Mouse (Mus musculus): ENCODE results near the gene Lca5. TPM values are rescaled to one million over a fixed set of nuclear protein-coding genes. Genes with fewer than 3 reads are reported as not detected.

The Lca5 gene
- polyA plus RNA-seq, 1 experiment from 2014 or later = 9.6 TPM

- 51% methylated on average over 5 of the region's 5 CpGs for WGBS
- Histone ChIP-seq H3K9ac (ENCODE audit: low read length) (no peak overlapping the region), H3K9me3 (replicated peaks; ENCODE audit: control insufficient read depth, low read length) (no peaks in the 10 kb centered on the region), H3K4me1 (ENCODE audit: control insufficient read depth, insufficient read depth, low read length) (peaks cover 18% of the 10 kb centered on the region), H3K27me3 (ENCODE audit: control insufficient read depth, insufficient read depth, low read length) (no peaks in the 10 kb centered on the region), H3K4me3 (ENCODE audit: low read length) (no peak overlapping the region), H3K27ac (ENCODE audit: low read length) (peak overlapping the region; percentile 16; the same call in 1 of the 2 replicates), H3K36me3 (ENCODE audit: control insufficient read depth, insufficient read depth) (no peaks in the 10 kb centered on the region), H3K4me2 (ENCODE audit: low read depth, low read length) (no peak overlapping the region)
- ATAC-seq (replicated peaks; ENCODE audit: extremely low read depth, insufficient read depth, low FRiP score) = no peak
Observed at GRCm38 (mm10) chr9:83351171-83351570, 89.8 kb downstream of the Lca5 start.

DNA sequence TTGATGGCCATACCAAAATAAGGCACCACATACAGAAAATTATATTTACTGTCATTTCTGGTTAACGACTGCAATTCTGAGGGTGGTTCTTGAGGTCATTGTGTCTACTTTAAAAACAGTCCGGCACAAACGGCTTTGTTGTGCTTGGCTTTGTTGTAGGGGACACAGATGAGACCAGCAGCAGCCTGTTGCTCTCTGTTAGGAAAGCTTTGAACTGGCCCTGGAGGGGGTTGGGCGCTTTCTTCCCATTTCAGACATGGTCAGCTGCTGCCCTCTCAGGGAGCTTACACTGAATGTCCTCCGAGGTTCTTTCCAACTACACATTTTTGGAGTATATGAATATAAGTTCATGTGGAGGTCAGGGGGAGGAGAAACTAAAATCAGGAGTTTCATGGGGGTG lies 90.3 kb downstream of the Lca5 start:
- H3K4me3 ChIP-seq (ENCODE audit: low read length) = no peak overlapping the region
- H3K4me2 ChIP-seq (ENCODE audit: low read depth, low read length) = no peak overlapping the region
- 26% methylated on average over 5 of the region's 5 CpGs for WGBS
- H3K27ac ChIP-seq (ENCODE audit: low read length) = 0 out of 2 replicates have a peak overlapping the region, but pooled peaks have one; percentile 18
- no peak overlapping the region for H3K9ac ChIP-seq (ENCODE audit: low read length)
- no peaks in the 10 kb centered on the region for H3K9me3 ChIP-seq (replicated peaks; ENCODE audit: control insufficient read depth, low read length)
- no peaks in the 10 kb centered on the region for H3K27me3 ChIP-seq (ENCODE audit: control insufficient read depth, insufficient read depth, low read length)
- ATAC-seq (replicated peaks; ENCODE audit: extremely low read depth, insufficient read depth, low FRiP score) = peak; percentile 73
- peaks cover 18% of the 10 kb centered on the region for H3K4me1 ChIP-seq (ENCODE audit: control insufficient read depth, insufficient read depth, low read length)
- no peaks in the 10 kb centered on the region for H3K36me3 ChIP-seq (ENCODE audit: control insufficient read depth, insufficient read depth)

DNA sequence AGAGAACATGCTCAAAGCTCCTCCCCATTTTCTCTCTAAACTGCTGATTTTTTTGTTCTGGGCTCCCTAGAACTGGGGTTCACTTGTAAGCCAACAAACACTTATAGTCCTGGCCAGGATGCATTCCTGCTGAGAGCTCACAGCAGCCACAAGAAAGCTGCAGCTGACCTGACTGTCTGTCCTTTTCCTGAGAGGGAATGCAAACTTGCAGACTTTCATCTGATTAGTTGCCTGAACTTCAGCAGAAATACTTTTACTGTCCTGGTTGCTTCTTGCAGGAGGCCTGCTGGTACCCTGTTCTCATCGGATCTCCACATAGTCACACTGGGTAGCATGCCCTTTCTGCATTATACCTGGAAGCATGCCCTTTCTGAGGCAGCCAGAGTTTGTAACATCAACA lies 91.0 kb downstream of the Lca5 start:
- peak overlapping the region; percentile 29; the same call in 1 of the 2 replicates for H3K27ac ChIP-seq (ENCODE audit: low read length)
- 14% methylated on average over 1 of the region's 1 CpGs for WGBS
- H3K27me3 ChIP-seq (ENCODE audit: control insufficient read depth, insufficient read depth, low read length) = no peaks in the 10 kb centered on the region
- no peak for ATAC-seq (replicated peaks; ENCODE audit: extremely low read depth, insufficient read depth, low FRiP score)
- H3K9ac ChIP-seq (ENCODE audit: low read length) = no peak overlapping the region
- no peak overlapping the region for H3K4me2 ChIP-seq (ENCODE audit: low read depth, low read length)
- H3K36me3 ChIP-seq (ENCODE audit: control insufficient read depth, insufficient read depth) = no peaks in the 10 kb centered on the region
- no peak overlapping the region for H3K4me3 ChIP-seq (ENCODE audit: low read length)
- no peaks in the 10 kb centered on the region for H3K9me3 ChIP-seq (replicated peaks; ENCODE audit: control insufficient read depth, low read length)
- H3K4me1 ChIP-seq (ENCODE audit: control insufficient read depth, insufficient read depth, low read length) = peaks cover 18% of the 10 kb centered on the region

DNA sequence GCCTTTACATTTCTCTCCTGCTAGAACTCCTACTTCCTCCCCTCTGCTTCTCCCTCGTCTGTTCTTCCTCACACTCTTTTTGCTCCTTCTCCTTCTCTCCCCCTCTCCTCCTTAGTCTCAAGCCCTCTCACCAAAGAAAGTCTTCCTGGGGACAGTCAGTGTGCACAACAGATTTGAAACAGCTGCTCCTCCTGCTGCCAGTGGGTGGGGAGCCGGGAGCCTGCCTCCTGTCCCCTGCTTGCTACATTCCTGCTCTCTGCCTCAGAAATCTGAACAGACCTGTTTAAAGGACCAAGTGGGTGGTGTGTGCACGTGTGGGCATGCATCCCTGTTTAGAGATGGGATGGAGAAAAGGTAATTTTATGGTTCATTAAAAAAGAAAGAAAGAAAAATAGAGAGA lies 91.4 kb downstream of the Lca5 start:
- no peak overlapping the region for H3K9ac ChIP-seq (ENCODE audit: low read length)
- WGBS = 29% methylated on average over 3 of the region's 3 CpGs
- ATAC-seq (replicated peaks; ENCODE audit: extremely low read depth, insufficient read depth, low FRiP score) = no peak
- no peaks in the 10 kb centered on the region for H3K27me3 ChIP-seq (ENCODE audit: control insufficient read depth, insufficient read depth, low read length)
- no peaks in the 10 kb centered on the region for H3K9me3 ChIP-seq (replicated peaks; ENCODE audit: control insufficient read depth, low read length)
- H3K4me3 ChIP-seq (ENCODE audit: low read length) = no peak overlapping the region
- H3K4me1 ChIP-seq (ENCODE audit: control insufficient read depth, insufficient read depth, low read length) = peaks cover 18% of the 10 kb centered on the region
- no peak overlapping the region for H3K4me2 ChIP-seq (ENCODE audit: low read depth, low read length)
- H3K27ac ChIP-seq (ENCODE audit: low read length) = peak overlapping the region; percentile 21
- H3K36me3 ChIP-seq (ENCODE audit: control insufficient read depth, insufficient read depth) = no peaks in the 10 kb centered on the region

DNA sequence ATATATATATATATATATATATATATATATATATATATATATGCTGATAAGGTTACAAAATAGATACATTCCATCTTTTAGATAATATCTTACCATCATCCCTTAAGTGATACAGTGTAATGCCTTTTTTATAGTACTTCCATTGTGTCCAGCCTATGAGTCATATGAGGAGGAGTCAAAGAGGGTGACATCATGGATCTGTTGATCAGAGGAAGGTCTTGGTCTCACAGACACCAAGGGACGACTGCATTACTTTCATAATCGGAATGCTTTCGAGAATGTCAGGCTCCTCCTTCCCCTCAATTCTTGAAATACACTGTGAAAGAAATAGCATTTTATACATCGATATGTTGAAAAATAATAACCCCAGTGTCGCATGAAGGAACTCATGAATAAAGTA lies 93.4 kb downstream of the Lca5 start:
- Histone ChIP-seq H3K9me3 (replicated peaks; ENCODE audit: control insufficient read depth, low read length) (no peaks in the 10 kb centered on the region), H3K27me3 (ENCODE audit: control insufficient read depth, insufficient read depth, low read length) (no peaks in the 10 kb centered on the region), H3K36me3 (ENCODE audit: control insufficient read depth, insufficient read depth) (no peaks in the 10 kb centered on the region), H3K9ac (ENCODE audit: low read length) (no peak overlapping the region), H3K27ac (ENCODE audit: low read length) (no peak overlapping the region), H3K4me3 (ENCODE audit: low read length) (no peak overlapping the region), H3K4me1 (ENCODE audit: control insufficient read depth, insufficient read depth, low read length) (peaks cover 18% of the 10 kb centered on the region), H3K4me2 (ENCODE audit: low read depth, low read length) (no peak overlapping the region)
- 82% methylated on average over 5 of the region's 5 CpGs for WGBS
- no peak for ATAC-seq (replicated peaks; ENCODE audit: extremely low read depth, insufficient read depth, low FRiP score)

GRCm38 (mm10) chr9:83342491-83343370 lies 98.2 kb downstream of the Lca5 start:
- ATAC-seq (replicated peaks; ENCODE audit: extremely low read depth, insufficient read depth, low FRiP score) = no peak
- Histone ChIP-seq H3K27me3 (ENCODE audit: control insufficient read depth, insufficient read depth, low read length) (no peaks in the 10 kb centered on the region), H3K4me3 (ENCODE audit: low read length) (no peak overlapping the region), H3K4me2 (ENCODE audit: low read depth, low read length) (no peak overlapping the region), H3K9me3 (replicated peaks; ENCODE audit: control insufficient read depth, low read length) (no peaks in the 10 kb centered on the region), H3K27ac (ENCODE audit: low read length) (no peak overlapping the region), H3K4me1 (ENCODE audit: control insufficient read depth, insufficient read depth, low read length) (no peaks in the 10 kb centered on the region), H3K36me3 (ENCODE audit: control insufficient read depth, insufficient read depth) (no peaks in the 10 kb centered on the region), H3K9ac (ENCODE audit: low read length) (no peak overlapping the region)
- 80% methylated on average over 7 of the region's 7 CpGs for whole genome bisulfite sequencing

Other genes starting within 250 kb of the Lca5 start
- 11.1 and 11.4 TPM in 2 replicates for gene Sh3bgrl2, start 107.2 kb upstream of the Lca5 start, polyA plus RNA-seq (2015; fragmentation: Nextera tagmentation; extraction: Ambion mirVana)

Measured in heart, embryonic 16.5 days (tissue).